Mouse (Mus musculus) c-Kit-positive CD71-positive TER-119-positive erythroid progenitor cells, embryonic 14.5 days (primary cell): ENCODE measurements around the gene Nfix.
A peak's percentile ranks its signal among the peaks of the same experiment; 100 is the strongest.

Experiments
- DNase-seq: peaks from one replicate; pipeline ENCODE4 v3.0.0-alpha.2; 2013; ENCODE audit warnings: low spot score

The Nfix gene

GRCm38 (mm10) chr8:84714161-84714560 lies 86.0 kb downstream of the Nfix start:
- DNase-seq, result no peak

GRCm38 (mm10) chr8:84713381-84713780 lies 86.8 kb downstream of the Nfix start:
- DNase-seq, result no peak

- DNase-seq, result no peak
Observed at GRCm38 (mm10) chr8:84712759-84713120, 87.4 kb downstream of the Nfix start.

- DNase-seq, result no peak
Observed at GRCm38 (mm10) chr8:84711933-84712758, 88.0 kb downstream of the Nfix start.

- DNase-seq, result no peak
Observed at GRCm38 (mm10) chr8:84711312-84711711, 88.8 kb downstream of the Nfix start.

- DNase-seq, result no peak
Observed at GRCm38 (mm10) chr8:84709931-84710330, 90.2 kb downstream of the Nfix start.

- peak; percentile 91 for DNase-seq
Observed at GRCm38 (mm10) chr8:84708774-84709475, 91.2 kb downstream of the Nfix start.

- DNase-seq, result no peak
Observed at GRCm38 (mm10) chr8:84708071-84708541, 92.0 kb downstream of the Nfix start.

- DNase-seq, result no peak
Observed at GRCm38 (mm10) chr8:84707267-84707883, 92.8 kb downstream of the Nfix start.

GRCm38 (mm10) chr8:84706610-84707266 lies 93.4 kb downstream of the Nfix start:
- no peak for DNase-seq

- no peak for DNase-seq
Observed at GRCm38 (mm10) chr8:84705960-84706359, 94.2 kb downstream of the Nfix start.

GRCm38 (mm10) chr8:84704867-84705831 lies 95.0 kb downstream of the Nfix start:
- DNase-seq, result no peak

GRCm38 (mm10) chr8:84704356-84704755 lies 95.8 kb downstream of the Nfix start:
- peak; percentile 89 for DNase-seq

GRCm38 (mm10) chr8:84703466-84704249 lies 96.5 kb downstream of the Nfix start:
- DNase-seq, result no peak

GRCm38 (mm10) chr8:84702963-84703465 lies 97.1 kb downstream of the Nfix start:
- no peak for DNase-seq

- DNase-seq, result no peak
Observed at GRCm38 (mm10) chr8:84702561-84702960, 97.6 kb downstream of the Nfix start.

- peak; percentile 99 for DNase-seq
Observed at GRCm38 (mm10) chr8:84700941-84701911, 98.9 kb downstream of the Nfix start, which contains the start of gene Lyl1. Gene Lyl1 (plus strand): TSS chr8:84701457.

GRCm38 (mm10) chr8:84700526-84700925 lies 99.6 kb downstream of the Nfix start:
- no peak for DNase-seq

- DNase-seq, result no peak
Observed at GRCm38 (mm10) chr8:84699861-84700322, 100.3 kb downstream of the Nfix start.
